Mouse (Mus musculus) G1E (cell line): Measurements from ENCODE around the gene Mnd1. TPM values are rescaled to one million over a fixed set of nuclear protein-coding genes. Genes with fewer than 3 reads are reported as not detected.
A peak's percentile ranks its signal among the peaks of the same experiment; 100 is the strongest.

Experiments used
- ATAC-seq: 2 replicates; pipeline ENCODE4 v1.8.0; 2016; ENCODE audit warnings: mild to moderate bottlenecking; ENCODE audit not compliant: insufficient number of reproducible peaks, poor library complexity, low FRiP score, severe bottlenecking; ENCODE audit errors: extremely low read depth
- DNase-seq: peaks from one replicate; pipeline ENCODE4 v3.0.0; 2012; ENCODE audit warnings: low spot score
- H3K27me3 ChIP-seq: 2 replicates; pipeline ENCODE4 v1.6.1; 2012; ENCODE audit warnings: mild to moderate bottlenecking, low read length, inconsistent platforms; ENCODE audit not compliant: insufficient read depth
- H3K36me3 ChIP-seq: replicated peaks from 2 replicates; pipeline ENCODE3; 2012; ENCODE audit warnings: mild to moderate bottlenecking, inconsistent platforms
- H3K4me1 ChIP-seq: 2 replicates; pipeline ENCODE4 v1.6.1; 2012; ENCODE audit warnings: low read depth, low read length, inconsistent platforms, mixed read lengths; ENCODE audit not compliant: insufficient read depth
- H3K4me3 ChIP-seq: 2 replicates; pipeline ENCODE4 v1.5.1; 2012; ENCODE audit warnings: low read depth, mild to moderate bottlenecking, inconsistent platforms, low read length, moderate library complexity, mixed read lengths
- H3K9me3 ChIP-seq: replicated peaks from 2 replicates; pipeline ENCODE4 v1.6.1; 2012; ENCODE audit warnings: inconsistent platforms
- CTCF ChIP-seq: IDR thresholded peaks from 2 replicates; pipeline ENCODE4 v1.5.1; 2012; ENCODE audit warnings: low read depth, low read length, inconsistent platforms, mixed read lengths
- GATA1 ChIP-seq: IDR thresholded peaks from 2 replicates; pipeline ENCODE4 v1.6.1; 2012; ENCODE audit warnings: borderline replicate concordance, low read length, inconsistent platforms, mixed read lengths
- GATA2 ChIP-seq: IDR thresholded peaks from 2 replicates; pipeline ENCODE4 v1.6.1; 2012; ENCODE audit warnings: low read depth, low read length, inconsistent platforms, borderline replicate concordance
- POLR2AphosphoS5 ChIP-seq: IDR thresholded peaks from 2 replicates; pipeline ENCODE4 v1.6.1; 2012; ENCODE audit warnings: low read depth, low read length, inconsistent platforms; ENCODE audit not compliant: insufficient replicate concordance
- TAL1 ChIP-seq: conservative IDR thresholded peaks from 2 replicates; pipeline ENCODE4 v1.6.1; 2012; ENCODE audit warnings: low read depth, low read length, inconsistent platforms, mixed read lengths
- polyA plus RNA-seq: library from polyadenylated mRNA; stranded (reverse); fragments of >175 nt; gene quantifications from 2 replicates; pipeline ENCODE4 v1.2.3, GENCODE M21; 2012
- total RNA-seq, 2 experiments: library from RNA; stranded (forward) in 1 of 2; stranded (reverse) in 1 of 2; fragments of 200-1000 nt in 1 of 2; fragments of >200 nt in 1 of 2; fragmentation: Nextera tagmentation in 1 of 2; gene quantifications; 2 replicates each; pipeline ENCODE4 v1.2.3; 2014 to 2017

Gene Mnd1
- total RNA-seq (2014; fragmentation: Nextera tagmentation) = 6.1 and 11.6 TPM in 2 replicates
- 22.5 and 23.5 TPM in 2 replicates for total RNA-seq (2017)
- 1.2 and 1.8 TPM in 2 replicates for polyA plus RNA-seq

GRCm38 (mm10) chr3:84155558-84156006 is at the start of gene Mnd1:
TSS of gene Mnd1 (minus strand) at chr3:84155786.
- H3K27me3 ChIP-seq = no peaks in the 10 kb centered on the region
- TF ChIP-seq POLR2AphosphoS5 (no peak), CTCF (peak; percentile 31; the same call in 1 of the 2 replicates), GATA1 (no peak), GATA2 (no peak), TAL1 (no peak)

GRCm38 (mm10) chr3:84204640-84205039 is 49.1 kb upstream of the Mnd1 start:
- ATAC-seq = no peak
- Histone ChIP-seq H3K27me3 (peaks cover 30% of the 10 kb centered on the region), H3K9me3 (no peaks in the 10 kb centered on the region), H3K36me3 (no peaks in the 10 kb centered on the region), H3K4me3 (no peak overlapping the region), H3K4me1 (peaks cover 4% of the 10 kb centered on the region; the same call in 1 of the 2 replicates)
- TF ChIP-seq TAL1 (no peak), CTCF (no peak), GATA1 (no peak), GATA2 (no peak), POLR2AphosphoS5 (no peak)
- no peak for DNase-seq

More at GRCm38 (mm10) chr3:84155558-84156006, at the start of gene Mnd1:
- Histone ChIP-seq H3K9me3 (peaks cover 2% of the 10 kb centered on the region; the same call in 1 of the 2 replicates), H3K4me1 (peaks cover 35% of the 10 kb centered on the region), H3K36me3 (peaks cover 17% of the 10 kb centered on the region), H3K4me3 (peak within 1 kb of the TSS; percentile 75)
- ATAC-seq (peak; percentile 95), DNase-seq (peak; percentile 93)

- ATAC-seq (no peak), DNase-seq (no peak)
- Histone ChIP-seq H3K4me3 (no peak overlapping the region), H3K9me3 (no peaks in the 10 kb centered on the region), H3K27me3 (peaks cover 16% of the 10 kb centered on the region), H3K36me3 (no peaks in the 10 kb centered on the region), H3K4me1 (no peaks in the 10 kb centered on the region)
- no peak for TF ChIP-seq GATA1
- no peak for TF ChIP-seq CTCF
- no peak for TF ChIP-seq GATA2
- TF ChIP-seq TAL1 = no peak
- TF ChIP-seq POLR2AphosphoS5 = no peak
These were observed 45.2 kb upstream of the Mnd1 start for GRCm38 (mm10) chr3:84200559-84201420.

- H3K27me3 ChIP-seq = peaks cover 10% of the 10 kb centered on the region
- no peak for ATAC-seq
- H3K4me1 ChIP-seq = no peaks in the 10 kb centered on the region
- H3K36me3 ChIP-seq = no peaks in the 10 kb centered on the region
- no peak overlapping the region for H3K4me3 ChIP-seq
- TF ChIP-seq POLR2AphosphoS5 (no peak), GATA1 (no peak), CTCF (no peak), GATA2 (no peak), TAL1 (no peak)
- DNase-seq = no peak
- H3K9me3 ChIP-seq = no peaks in the 10 kb centered on the region
These were observed 43.9 kb upstream of the Mnd1 start for GRCm38 (mm10) chr3:84199516-84199915.

GRCm38 (mm10) chr3:84198229-84198628 is 42.6 kb upstream of the Mnd1 start:
- ATAC-seq (no peak), DNase-seq (no peak)
- Histone ChIP-seq H3K9me3 (no peaks in the 10 kb centered on the region), H3K4me3 (no peak overlapping the region), H3K4me1 (no peaks in the 10 kb centered on the region), H3K27me3 (peaks cover 10% of the 10 kb centered on the region), H3K36me3 (no peaks in the 10 kb centered on the region)
- no peak for TF ChIP-seq POLR2AphosphoS5
- no peak for TF ChIP-seq GATA2
- no peak for TF ChIP-seq TAL1
- no peak for TF ChIP-seq GATA1
- TF ChIP-seq CTCF = no peak

- ATAC-seq (no peak), DNase-seq (no peak)
- H3K9me3 ChIP-seq = no peaks in the 10 kb centered on the region
- no peaks in the 10 kb centered on the region; the same call in 1 of the 2 replicates for H3K4me1 ChIP-seq
- TF ChIP-seq CTCF (no peak), POLR2AphosphoS5 (no peak), TAL1 (no peak), GATA1 (no peak), GATA2 (no peak)
- no peak overlapping the region for H3K4me3 ChIP-seq
- no peaks in the 10 kb centered on the region for H3K36me3 ChIP-seq
- peaks cover 18% of the 10 kb centered on the region for H3K27me3 ChIP-seq
These were observed 38.3 kb upstream of the Mnd1 start for GRCm38 (mm10) chr3:84193881-84194280.
